Mouse (Mus musculus) heart, embryonic 13.5 days (tissue): ENCODE results near the gene Mrpl43. TPM values are rescaled to one million over a fixed set of nuclear protein-coding genes. Genes with fewer than 3 reads are reported as not detected.
A peak's percentile ranks its signal among the peaks of the same experiment; 100 is the strongest.

ENCODE experiments used
- ATAC-seq: fragments of 200-750 bp; cut with Nextera tagmentation; 2 replicates; pipeline ENCODE4 v1.8.0; 2017; ENCODE audit warnings: moderate TSS enrichment; ENCODE audit not compliant: insufficient number of reproducible peaks, low FRiP score, low TSS enrichment; ENCODE audit errors: extremely low read depth
- H3K27ac ChIP-seq: fragments of 300-500 bp; sonication (generic); replicated peaks from 2 replicates; pipeline ENCODE4 v1.5.1; 2015; ENCODE audit warnings: moderate library complexity, mild to moderate bottlenecking, inconsistent platforms
- H3K27me3 ChIP-seq: fragments of 300-500 bp; sonication (generic); replicated peaks from 2 replicates; pipeline ENCODE4 v1.6.1; 2015; ENCODE audit warnings: mild to moderate bottlenecking, inconsistent platforms
- H3K36me3 ChIP-seq: fragments of 300-500 bp; sonication (generic); 2 replicates; pipeline ENCODE4 v1.6.1; 2015; ENCODE audit warnings: mild to moderate bottlenecking, inconsistent platforms
- H3K4me1 ChIP-seq: fragments of 300-500 bp; sonication (generic); 2 replicates; pipeline ENCODE4 v1.6.1; 2015; ENCODE audit warnings: inconsistent platforms
- H3K4me2 ChIP-seq: fragments of 300-500 bp; sonication (generic); 2 replicates; pipeline ENCODE4 v1.6.1; 2015; ENCODE audit warnings: inconsistent platforms, mild to moderate bottlenecking, moderate library complexity
- H3K4me3 ChIP-seq: fragments of 300-500 bp; sonication (generic); 2 replicates; pipeline ENCODE4 v1.5.1; 2015; ENCODE audit warnings: moderate library complexity, mild to moderate bottlenecking, inconsistent platforms
- H3K9ac ChIP-seq: fragments of 300-500 bp; sonication (generic); 2 replicates; pipeline ENCODE4 v1.6.1; 2015; ENCODE audit warnings: inconsistent platforms, mild to moderate bottlenecking, moderate library complexity
- H3K9me3 ChIP-seq: fragments of 300-500 bp; sonication (generic); 2 replicates; pipeline ENCODE4 v1.6.1; 2016; ENCODE audit warnings: inconsistent platforms
- WGBS: fragments of 180-500 bp; shearing (Covaris S2); methylation state at CpG from one replicate; pipeline ENCODE4 v1.1.7; 2015; ENCODE audit warnings: mixed read lengths; 5-methylcytosine and 5-hydroxymethylcytosine counted together
- polyA plus RNA-seq: library from polyadenylated mRNA; unstranded; fragments of >200 nt; fragmentation: Nextera tagmentation; extraction: Ambion mirVana; gene quantifications from 2 replicates; pipeline ENCODE4 v1.2.1, GENCODE M21; 2015

The Mrpl43 gene
- polyA plus RNA-seq, 1 experiment from 2014 or later = 55.9 TPM

GRCm38 (mm10) chr19:44988321-44988720, 17.9 kb downstream of the Mrpl43 start:
- peaks cover 10% of the 10 kb centered on the region for H3K36me3 ChIP-seq
- no peak for ATAC-seq
- H3K9ac ChIP-seq = peak overlapping the region; percentile 87
- H3K27me3 ChIP-seq = peaks cover 14% of the 10 kb centered on the region
- no peak overlapping the region for H3K27ac ChIP-seq
- H3K4me2 ChIP-seq = peak overlapping the region; percentile 100
- H3K9me3 ChIP-seq = no peaks in the 10 kb centered on the region
- peak overlapping the region; percentile 72 for H3K4me3 ChIP-seq
- WGBS = 29% methylated on average over 9 of the region's 9 CpGs
- peaks cover 16% of the 10 kb centered on the region for H3K4me1 ChIP-seq

GRCm38 (mm10) chr19:44987851-44988250, 18.4 kb downstream of the Mrpl43 start:
- WGBS = 59% methylated on average over 6 of the region's 6 CpGs
- peaks cover 14% of the 10 kb centered on the region for H3K36me3 ChIP-seq
- ATAC-seq = no peak
- no peak overlapping the region for H3K9ac ChIP-seq
- H3K27me3 ChIP-seq = peaks cover 14% of the 10 kb centered on the region
- no peak overlapping the region for H3K4me3 ChIP-seq
- H3K9me3 ChIP-seq = no peaks in the 10 kb centered on the region
- 0 out of 2 replicates have a peak overlapping the region, but pooled peaks have one; percentile 100 for H3K4me2 ChIP-seq
- no peak overlapping the region for H3K27ac ChIP-seq
- H3K4me1 ChIP-seq = peaks cover 16% of the 10 kb centered on the region

GRCm38 (mm10) chr19:44987004-44987403, 19.2 kb downstream of the Mrpl43 start:
- 63% methylated on average over 6 of the region's 6 CpGs for WGBS
- Histone ChIP-seq H3K36me3 (peaks cover 21% of the 10 kb centered on the region), H3K27me3 (peaks cover 14% of the 10 kb centered on the region), H3K9ac (no peak overlapping the region), H3K9me3 (no peaks in the 10 kb centered on the region), H3K4me1 (peaks cover 16% of the 10 kb centered on the region), H3K27ac (no peak overlapping the region), H3K4me2 (no peak overlapping the region), H3K4me3 (no peak overlapping the region)
- no peak for ATAC-seq

DNA sequence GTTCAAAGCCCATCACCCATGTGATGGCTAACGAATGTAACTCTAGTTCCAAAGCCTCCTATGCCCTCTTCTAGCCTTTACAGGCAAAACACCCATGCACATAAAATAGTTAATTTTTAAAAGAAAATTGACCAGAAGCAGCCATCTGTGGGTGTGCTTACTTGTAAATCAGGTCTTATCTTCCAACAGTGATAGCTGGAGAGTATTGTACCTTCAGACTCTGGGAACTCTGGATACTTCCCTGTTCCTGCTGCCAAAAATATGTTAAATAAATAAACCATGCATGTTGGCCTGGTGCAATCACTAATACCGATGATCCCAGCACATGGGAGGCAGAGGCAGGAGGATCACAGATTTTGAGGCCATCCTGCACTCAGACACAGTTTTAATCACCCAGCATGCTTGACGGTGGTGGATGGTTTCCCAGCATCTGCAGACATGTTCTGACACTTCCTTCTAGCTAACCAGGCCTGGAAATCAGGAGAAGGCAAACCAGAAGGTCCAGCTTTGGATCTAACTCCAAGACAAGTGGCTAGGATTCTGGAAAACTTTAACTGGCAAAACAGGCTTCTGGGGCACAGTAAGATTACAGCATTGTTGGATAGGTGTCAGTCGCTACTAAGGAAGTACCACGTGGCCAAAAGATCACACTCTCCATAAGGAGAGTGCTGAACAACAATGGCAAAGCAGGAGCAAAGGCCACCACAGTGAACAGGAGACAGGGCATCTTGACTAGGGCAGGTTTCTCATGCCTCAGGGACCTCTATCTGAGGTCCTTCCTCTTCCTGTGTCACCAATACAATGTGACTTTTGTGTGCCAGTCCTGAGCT, 20.9 kb downstream of the Mrpl43 start:
- H3K4me3 ChIP-seq = no peak overlapping the region
- 42% methylated on average over 5 of the region's 5 CpGs for WGBS
- no peak overlapping the region for H3K4me2 ChIP-seq
- H3K4me1 ChIP-seq = peaks cover 16% of the 10 kb centered on the region
- peaks cover 35% of the 10 kb centered on the region for H3K36me3 ChIP-seq
- no peak overlapping the region for H3K27ac ChIP-seq
- H3K27me3 ChIP-seq = peaks cover 14% of the 10 kb centered on the region
- H3K9me3 ChIP-seq = no peaks in the 10 kb centered on the region
- no peak for ATAC-seq
- H3K9ac ChIP-seq = no peak overlapping the region

GRCm38 (mm10) chr19:44984420-44984819, 21.8 kb downstream of the Mrpl43 start:
- Histone ChIP-seq H3K27ac (no peak overlapping the region), H3K9me3 (no peaks in the 10 kb centered on the region), H3K4me2 (no peak overlapping the region), H3K36me3 (peaks cover 45% of the 10 kb centered on the region), H3K4me3 (no peak overlapping the region), H3K27me3 (peaks cover 9% of the 10 kb centered on the region), H3K4me1 (peaks cover 10% of the 10 kb centered on the region), H3K9ac (no peak overlapping the region)
- 91% methylated on average over 4 of the region's 4 CpGs for WGBS
- ATAC-seq = no peak

- Histone ChIP-seq H3K27ac (no peak overlapping the region), H3K4me1 (peaks cover 5% of the 10 kb centered on the region), H3K9ac (no peak overlapping the region), H3K4me2 (no peak overlapping the region), H3K4me3 (no peak overlapping the region), H3K36me3 (peaks cover 55% of the 10 kb centered on the region), H3K27me3 (peaks cover 9% of the 10 kb centered on the region), H3K9me3 (no peaks in the 10 kb centered on the region)
- ATAC-seq = no peak
- WGBS = 84% methylated on average over 6 of the region's 6 CpGs
These were observed 22.9 kb downstream of the Mrpl43 start for GRCm38 (mm10) chr19:44983366-44983765.

DNA sequence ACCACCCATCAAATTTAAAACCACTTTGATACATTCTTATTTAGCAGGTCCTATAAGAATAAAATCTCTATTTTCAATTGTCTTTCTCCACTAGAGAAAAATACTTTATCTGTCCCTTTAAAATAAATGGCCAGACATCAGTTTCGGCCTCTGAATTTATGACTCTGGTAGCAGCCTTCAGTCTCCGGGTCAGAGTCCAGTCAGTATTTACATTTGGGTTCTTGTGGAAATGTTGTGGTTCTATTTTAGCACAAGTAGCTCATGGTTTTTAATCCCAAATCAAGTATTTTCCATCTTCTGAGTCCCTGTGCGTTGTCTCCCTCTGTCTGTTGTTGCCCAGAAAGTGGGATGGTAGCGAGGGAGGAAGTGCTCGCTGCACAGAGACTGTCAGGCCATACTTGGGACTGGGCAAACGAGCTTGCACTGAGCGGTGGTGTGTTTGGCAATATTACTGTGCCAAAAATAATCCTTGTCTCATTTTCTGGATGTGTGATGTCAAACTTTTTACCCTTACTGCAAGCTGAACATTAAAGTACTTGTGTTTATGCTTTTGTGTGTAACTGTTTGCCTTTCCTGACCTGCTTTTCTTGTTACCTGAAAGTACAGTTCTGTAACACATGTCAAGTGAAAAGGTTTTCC, 23.6 kb downstream of the Mrpl43 start:
- Histone ChIP-seq H3K4me3 (no peak overlapping the region), H3K4me2 (no peak overlapping the region), H3K36me3 (peaks cover 63% of the 10 kb centered on the region), H3K27ac (no peak overlapping the region), H3K4me1 (peaks cover 2% of the 10 kb centered on the region; the same call in 1 of the 2 replicates), H3K27me3 (peaks cover 3% of the 10 kb centered on the region), H3K9me3 (no peaks in the 10 kb centered on the region), H3K9ac (no peak overlapping the region)
- no peak for ATAC-seq
- WGBS = 77% methylated on average over 7 of the region's 7 CpGs

DNA sequence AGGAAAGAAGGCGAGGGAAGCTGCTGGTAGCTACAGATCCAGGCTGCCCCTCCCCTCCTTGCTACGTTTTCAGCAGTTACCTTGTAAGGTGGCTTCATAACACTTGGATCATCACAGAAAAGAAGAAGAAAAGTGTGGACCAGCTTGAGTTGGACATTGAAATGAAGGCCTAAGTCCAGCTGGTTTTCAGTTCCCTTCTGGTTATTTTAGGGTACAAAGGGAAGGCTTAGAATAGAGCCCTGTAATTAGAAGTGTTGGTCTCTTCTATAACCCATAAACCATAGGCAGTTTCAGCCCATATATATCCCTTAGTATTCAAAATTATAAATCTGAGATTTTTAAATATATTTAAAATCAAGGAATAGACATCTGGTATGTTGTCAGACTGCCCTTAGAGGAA, 25.5 kb downstream of the Mrpl43 start:
- H3K36me3 ChIP-seq = peaks cover 81% of the 10 kb centered on the region
- H3K4me1 ChIP-seq = peaks cover 2% of the 10 kb centered on the region; the same call in 1 of the 2 replicates
- WGBS = 83% methylated on average over 2 of the region's 2 CpGs
- no peak overlapping the region for H3K4me3 ChIP-seq
- H3K27ac ChIP-seq = no peak overlapping the region
- no peak overlapping the region for H3K4me2 ChIP-seq
- H3K9ac ChIP-seq = no peak overlapping the region
- ATAC-seq = no peak
- no peaks in the 10 kb centered on the region for H3K27me3 ChIP-seq
- H3K9me3 ChIP-seq = no peaks in the 10 kb centered on the region

GRCm38 (mm10) chr19:44977148-44977547, 29.1 kb downstream of the Mrpl43 start:
- H3K27me3 ChIP-seq = no peaks in the 10 kb centered on the region
- H3K9me3 ChIP-seq = no peaks in the 10 kb centered on the region
- H3K4me2 ChIP-seq = no peak overlapping the region
- no peak overlapping the region for H3K4me3 ChIP-seq
- 87% methylated on average over 6 of the region's 6 CpGs for WGBS
- no peak overlapping the region for H3K9ac ChIP-seq
- no peak overlapping the region for H3K27ac ChIP-seq
- H3K4me1 ChIP-seq = no peaks in the 10 kb centered on the region
- peaks cover 98% of the 10 kb centered on the region for H3K36me3 ChIP-seq
- no peak for ATAC-seq

GRCm38 (mm10) chr19:44976636-44977035, 29.6 kb downstream of the Mrpl43 start:
- no peak for ATAC-seq
- H3K36me3 ChIP-seq = peaks cover 98% of the 10 kb centered on the region
- H3K4me2 ChIP-seq = no peak overlapping the region
- no peak overlapping the region for H3K27ac ChIP-seq
- WGBS = 80% methylated on average over 6 of the region's 6 CpGs
- no peak overlapping the region for H3K4me3 ChIP-seq
- H3K9me3 ChIP-seq = no peaks in the 10 kb centered on the region
- H3K4me1 ChIP-seq = no peaks in the 10 kb centered on the region
- H3K27me3 ChIP-seq = no peaks in the 10 kb centered on the region
- H3K9ac ChIP-seq = no peak overlapping the region

- H3K4me3 ChIP-seq = no peak overlapping the region
- no peak overlapping the region for H3K9ac ChIP-seq
- H3K27me3 ChIP-seq = no peaks in the 10 kb centered on the region
- no peak overlapping the region for H3K27ac ChIP-seq
- no peak for ATAC-seq
- 78% methylated on average over 3 of the region's 3 CpGs for WGBS
- H3K9me3 ChIP-seq = no peaks in the 10 kb centered on the region
- H3K4me1 ChIP-seq = no peaks in the 10 kb centered on the region
- H3K36me3 ChIP-seq = peaks cover 94% of the 10 kb centered on the region
- no peak overlapping the region for H3K4me2 ChIP-seq
These were observed 37.9 kb downstream of the Mrpl43 start for GRCm38 (mm10) chr19:44968329-44968728.
